Mouse (Mus musculus) heart, postnatal 14 days (tissue): ENCODE measurements around the gene Hist1h4k. TPM values are rescaled to one million over a fixed set of nuclear protein-coding genes. Genes with fewer than 3 reads are reported as not detected.

Source experiments
- DNase-seq, 2 experiments: peaks; one replicate each; pipeline ENCODE4 v3.0.0; 2021 to 2022
- intact Hi-C: fragments of 180-260 bp; cut with DNase I; formaldehyde crosslinking; loops from one replicate; pipeline ENCODE4 v1.15.1; 2025
- total RNA-seq, 2 experiments: library from RNA; stranded (reverse); gene quantifications; 2 replicates each; pipeline ENCODE4 v1.2.3; 2021

Hist1h4k gene
- total RNA-seq, 2 experiments from 2014 or later = 128 to 321 TPM

DNA sequence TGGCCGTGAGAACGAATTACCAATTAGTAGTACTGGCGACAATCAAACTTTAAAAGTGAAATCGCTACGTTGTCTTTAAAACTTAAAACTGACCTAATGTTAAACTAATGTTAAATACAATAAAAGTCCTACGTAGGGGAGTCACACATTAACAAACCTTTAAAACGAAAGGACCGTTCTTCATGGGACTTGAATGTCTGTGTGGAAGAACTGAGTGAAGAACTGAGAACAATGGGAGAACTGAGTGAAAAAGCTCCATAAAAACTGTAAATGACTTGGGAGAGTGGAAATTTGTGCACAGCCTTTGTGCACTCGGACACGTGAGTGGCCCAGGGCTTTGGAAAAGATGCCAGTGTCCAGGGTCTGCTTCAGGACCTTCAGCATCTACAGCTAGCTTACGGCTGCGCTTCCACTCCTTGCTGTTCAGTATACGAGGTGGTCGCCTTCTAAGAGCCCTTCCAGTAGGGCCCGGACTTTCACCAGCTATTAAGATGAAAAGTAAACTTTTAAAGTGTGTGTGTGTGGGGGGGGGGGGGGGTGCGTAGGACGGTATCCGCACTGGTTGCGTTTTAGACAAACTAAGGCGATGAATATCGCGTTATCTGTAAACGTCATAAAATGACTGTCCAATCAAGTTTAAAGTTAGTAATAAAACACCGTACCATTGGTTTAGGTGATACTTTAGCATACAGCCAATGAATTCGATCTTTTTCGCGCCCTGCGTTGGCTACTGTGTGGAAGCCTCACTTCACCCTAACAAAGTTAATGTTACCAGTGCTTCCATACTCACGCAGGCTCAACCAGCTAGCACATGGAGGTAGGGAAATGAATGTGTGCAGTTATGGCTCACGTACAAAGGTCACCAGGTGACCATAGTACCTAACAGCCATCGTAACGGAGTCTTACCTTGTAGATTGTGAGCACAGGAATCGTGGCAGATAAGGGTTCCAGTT is 28.8 kb upstream of the Hist1h4k start:
- peak; percentile 49 to 72 for DNase-seq
- intact Hi-C loops = loop anchor here (2.0 kb wide), 1 partner anchor 26 kb away; the partner anchor contains the start of gene Hist1h2ak

- intact Hi-C loops = loop anchor here (10.0 kb wide), 1 partner anchor 1829 kb away; the partner anchor contains the start of gene Hist1h4d
- DNase-seq = no peak
Measured at GRCm38 (mm10) chr13:21755707-21756106, 5.4 kb upstream of the Hist1h4k start.

- peak in 1 of 2 experiments; percentile 37 for DNase-seq
- intact Hi-C loops = loop anchor here (10.0 kb wide), 1 partner anchor 1830 kb away; the partner anchor contains the start of gene Hist1h4d
Measured at GRCm38 (mm10) chr13:21754294-21755001, 4.1 kb upstream of the Hist1h4k start.

- DNase-seq = peak; percentile 44 to 52
- intact Hi-C loops = loop anchor here (2.0 to 10.0 kb wide), 2 partner anchors 25 to 1831 kb away; partner anchors contain the start of gene Hist1h4d
Measured at GRCm38 (mm10) chr13:21753524-21754285, 3.4 kb upstream of the Hist1h4k start, which contains the start of the genes Hist1h2ak and Hist1h2bn. Hist1h2ak (minus strand) TSS chr13:21753827. Hist1h2bn (plus strand) TSS chr13:21754123.

DNA sequence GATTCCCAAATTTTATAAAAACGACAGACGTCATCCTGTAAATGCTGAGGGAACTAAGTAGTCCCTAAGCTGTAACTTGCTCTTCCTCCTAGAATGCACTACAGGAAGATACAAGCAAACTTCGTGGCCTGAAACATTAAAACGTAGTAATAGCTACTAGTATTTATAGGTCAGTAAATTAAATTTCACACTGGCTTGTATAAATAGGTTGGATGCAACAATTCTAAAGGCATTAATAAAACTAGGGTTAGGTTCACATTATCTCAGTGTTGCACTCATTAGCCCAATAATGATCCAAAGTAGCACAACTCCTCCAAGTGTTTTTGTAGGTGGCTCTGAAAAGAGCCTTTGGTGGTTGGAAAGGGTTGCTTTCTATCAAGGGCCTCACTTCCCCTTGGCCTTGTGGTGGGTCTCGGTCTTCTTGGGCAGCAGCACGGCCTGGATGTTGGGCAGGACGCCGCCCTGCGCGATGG is 2.8 kb upstream of the Hist1h4k start:
- DNase-seq = no peak
- intact Hi-C loops = loop anchor here (2.0 to 10.0 kb wide), 2 partner anchors 26 to 1832 kb away; partner anchors contain the start of gene Hist1h4d

- DNase-seq = no peak
- intact Hi-C loops = loop anchor here (2.0 to 10.0 kb wide), 2 partner anchors 26 to 1832 kb away; partner anchors contain the start of gene Hist1h4d
Measured at GRCm38 (mm10) chr13:21752356-21752755, 2.1 kb upstream of the Hist1h4k start.

DNA sequence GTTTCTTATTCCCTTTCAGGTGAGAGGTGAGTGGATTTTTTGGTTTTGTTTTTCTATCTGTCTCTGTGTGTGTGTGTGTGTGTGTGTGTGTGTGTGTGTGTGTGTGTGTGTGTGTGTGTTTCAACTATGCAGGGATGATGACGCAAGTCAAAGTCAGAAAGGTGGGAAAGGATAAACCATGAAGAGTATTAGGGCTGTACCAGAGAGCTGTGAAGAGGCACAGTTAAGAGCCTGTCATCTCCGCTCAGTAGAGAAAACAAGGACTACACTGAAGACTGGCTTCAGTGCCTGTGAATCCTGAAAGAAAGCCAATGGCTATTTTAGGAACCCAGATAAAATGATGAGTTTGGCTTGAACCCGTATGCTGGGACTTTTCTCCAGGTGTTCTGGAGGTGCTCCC is 1.5 kb upstream of the Hist1h4k start:
- no peak for DNase-seq
- intact Hi-C loops = loop anchor here (2.0 to 10.0 kb wide), 2 partner anchors 27 to 1833 kb away; partner anchors contain the start of gene Hist1h4d

DNA sequence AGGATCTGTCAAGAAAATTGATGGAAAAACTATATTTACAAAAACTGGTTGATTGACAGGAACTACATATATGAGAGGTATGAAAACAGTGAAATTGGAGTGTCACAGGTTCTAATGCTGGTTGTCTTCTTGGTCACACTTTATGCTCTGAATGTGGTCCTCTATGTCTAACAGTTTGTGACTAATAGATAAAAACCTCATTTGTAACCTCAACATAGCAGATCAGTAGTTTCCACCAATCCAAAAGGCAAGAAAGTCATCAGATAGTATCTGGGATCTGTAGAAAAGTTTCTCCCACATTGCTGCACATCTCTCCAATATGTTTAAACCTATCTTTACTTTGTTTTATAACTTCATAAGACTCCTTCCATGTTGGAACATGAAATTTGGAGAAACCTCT is 1.1 kb upstream of the Hist1h4k start:
- intact Hi-C loops = loop anchor here (10.0 kb wide), 1 partner anchor 1833 kb away; the partner anchor contains the start of gene Hist1h4d
- DNase-seq = no peak

DNA sequence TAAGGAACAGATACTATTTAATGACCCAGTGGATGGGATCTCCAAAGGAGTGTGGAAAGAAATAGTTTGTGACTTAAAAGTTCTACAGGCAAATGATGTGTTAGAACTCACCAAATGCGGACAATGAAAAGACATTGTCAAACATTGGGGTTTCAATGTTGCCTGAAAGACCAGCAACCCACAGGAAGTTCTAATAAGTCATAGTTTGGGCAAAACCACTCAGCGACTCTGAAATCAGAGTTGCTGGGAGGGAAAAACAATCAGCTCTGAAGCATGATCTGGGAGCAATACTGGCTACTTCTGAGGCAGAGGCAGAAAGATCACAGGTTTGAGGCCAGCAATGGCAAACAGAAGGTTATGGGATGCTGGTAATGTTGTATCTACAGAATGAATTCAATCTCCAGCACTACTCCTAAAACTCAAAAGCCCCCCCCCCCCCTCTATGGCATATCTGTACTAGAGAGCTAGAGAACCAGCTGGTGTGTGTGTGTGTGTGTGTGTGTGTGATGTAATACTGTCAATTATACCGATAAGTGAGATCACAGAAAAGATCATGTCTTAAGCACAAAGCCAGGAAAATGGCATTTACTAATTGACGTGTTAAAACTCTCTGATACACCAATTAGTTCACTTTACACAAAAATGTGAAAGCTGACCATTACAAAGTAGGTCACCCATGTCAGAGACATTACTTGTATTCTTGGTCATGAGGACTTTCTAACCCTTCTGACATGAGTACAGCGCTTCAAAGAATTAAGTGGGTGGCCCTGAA is 732 bp downstream of the Hist1h4k start:
- DNase-seq = no peak
- intact Hi-C loops = loop anchor here (1.0 to 10.0 kb wide), 2 partner anchors 15 to 1835 kb away; partner anchors contain the start of gene Hist1h4d

DNA sequence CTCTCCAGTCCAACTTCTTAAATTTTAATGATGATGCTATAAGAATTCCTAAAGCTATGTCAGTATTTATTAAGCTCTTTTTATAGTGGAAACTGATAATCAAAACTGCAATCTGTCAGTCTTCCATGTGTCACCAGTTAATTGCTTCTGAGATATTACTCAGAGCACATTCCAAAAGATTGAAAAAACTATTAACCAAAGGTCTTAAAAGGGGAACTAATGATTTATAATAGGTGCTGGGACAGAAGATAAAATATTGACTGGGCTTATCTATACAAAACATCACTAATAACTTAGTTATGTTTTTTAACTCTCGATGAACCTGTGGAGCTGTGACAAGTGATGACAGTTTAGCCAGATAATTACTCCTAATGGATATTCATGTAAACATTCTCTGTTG is 5.3 kb downstream of the Hist1h4k start:
- intact Hi-C loops = no loop called here

GRCm38 (mm10) chr13:21734906-21735767 is 15.2 kb downstream of the Hist1h4k start, which contains the start of gene Hist1h4j:
Hist1h4j (plus strand) TSS chr13:21735064.
- intact Hi-C loops = loop anchor here (1.0 to 5.0 kb wide), 3 partner anchors 15 to 1887 kb away; partner anchors contain the start of genes Hist1h1e, Hist1h2be and Hist1h4k
- DNase-seq = peak; percentile 66 to 76

More for the DNA sequence above, 5.3 kb downstream of the Hist1h4k start:
- DNase-seq = no peak

DNA sequence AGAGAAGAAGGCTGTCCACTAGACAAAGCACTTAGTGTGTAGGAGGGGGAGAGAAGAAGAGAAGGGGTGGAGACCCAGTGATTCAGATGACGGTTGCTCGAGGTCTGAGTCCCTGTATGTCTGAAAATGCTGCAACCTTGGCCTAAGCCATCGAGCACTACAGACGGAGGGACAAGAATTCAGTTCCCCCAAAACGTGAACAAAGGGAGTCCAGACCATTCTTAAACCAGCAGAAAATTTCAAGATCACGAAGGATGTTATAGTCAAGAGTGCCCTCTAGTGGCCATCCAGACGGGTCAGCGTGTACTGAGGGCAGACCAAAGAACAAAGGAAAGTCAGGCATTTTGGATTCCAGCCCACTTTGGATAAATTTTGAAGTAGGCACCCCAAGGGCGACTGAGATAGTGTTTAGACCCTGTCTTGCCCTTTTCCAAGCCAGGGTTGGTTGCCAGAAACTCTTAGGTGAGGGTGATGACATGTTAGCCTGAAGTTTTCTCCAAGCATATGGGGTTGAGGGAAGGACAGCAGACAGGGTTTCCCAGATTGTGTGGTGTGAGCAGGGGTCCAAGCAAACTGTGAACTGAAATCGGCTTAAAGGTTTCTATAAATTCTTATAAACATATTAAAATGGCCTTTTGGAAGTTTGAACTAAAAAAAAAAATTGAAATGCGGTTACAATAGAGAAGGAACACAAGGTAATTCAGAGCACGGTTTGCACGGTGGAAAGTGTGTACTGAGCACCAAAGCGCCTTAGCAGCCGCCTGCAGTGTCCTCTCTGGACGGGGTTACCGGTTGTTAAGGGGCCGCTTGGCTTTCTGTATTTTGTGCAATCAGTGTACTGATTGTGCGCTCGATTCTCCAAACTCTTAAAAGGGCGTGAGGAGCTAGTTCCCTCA is 16.0 kb downstream of the Hist1h4k start:
- intact Hi-C loops = loop anchor here (1.0 to 5.0 kb wide), 3 partner anchors 16 to 1888 kb away; partner anchors contain the start of genes Hist1h1e, Hist1h2be and Hist1h4k
- DNase-seq = peak; percentile 67 to 88

DNA sequence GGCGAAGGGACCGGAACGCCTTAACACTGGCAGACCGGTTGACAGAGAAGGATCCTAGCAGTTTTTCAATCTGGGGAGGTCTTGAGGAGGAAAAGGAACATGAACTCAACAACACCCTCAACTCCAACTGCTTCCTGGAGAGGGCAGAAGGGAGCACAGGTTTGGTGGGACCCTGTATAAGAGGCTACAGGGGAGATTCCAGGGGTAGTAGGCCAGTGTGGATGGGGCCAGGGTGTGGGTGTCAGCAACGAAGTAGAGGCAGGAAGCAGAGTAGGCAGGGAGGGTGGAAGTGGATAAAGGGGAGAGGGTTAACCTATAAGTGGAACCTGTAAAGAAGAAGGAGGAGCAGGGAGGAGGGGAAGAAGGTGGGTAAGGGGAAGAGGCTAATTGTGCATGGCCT is 16.8 kb downstream of the Hist1h4k start:
- DNase-seq = no peak
- intact Hi-C loops = loop anchor here (5.0 kb wide), 1 partner anchor 1889 kb away; the partner anchor contains the start of genes Hist1h1e and Hist1h2be

- intact Hi-C loops = no loop called here
Measured at GRCm38 (mm10) chr13:21729544-21729943, 20.8 kb downstream of the Hist1h4k start.

GRCm38 (mm10) chr13:21727948-21728572 is 22.2 kb downstream of the Hist1h4k start:
- intact Hi-C loops = no loop called here
- DNase-seq = no peak

More at GRCm38 (mm10) chr13:21729544-21729943, 20.8 kb downstream of the Hist1h4k start:
- DNase-seq = no peak
